Mouse (Mus musculus): Measurements from ENCODE around the gene Litaf. TPM values are rescaled to one million over a fixed set of nuclear protein-coding genes. Genes with fewer than 3 reads are reported as not detected.

Gene Litaf
- total RNA-seq, 2 experiments from 2014 or later = 4.8 to 9.3 TPM

- H3K27ac ChIP-seq = peak overlapping the region; percentile 95
- DNase-seq = peak; percentile 54
- no peak for TF ChIP-seq CTCF (IDR thresholded peaks at IDR 0.05)
- intact Hi-C loops (cut with DNase I) = loop anchor here (1.0 to 5.0 kb wide), 2 partner anchors 16 to 40 kb away; no protein-coding TSS in a partner anchor
- peak overlapping the region; percentile 97 for H3K4me3 ChIP-seq
These were observed 73.6 kb downstream of the Litaf start for GRCm38 (mm10) chr16:10992090-10993031.

GRCm38 (mm10) chr16:10991737-10992089 lies 74.2 kb downstream of the Litaf start:
- no peak for TF ChIP-seq CTCF (IDR thresholded peaks at IDR 0.05)
- intact Hi-C loops (cut with DNase I) = loop anchor here (5.0 kb wide), 1 partner anchor 41 kb away; no protein-coding TSS in a partner anchor
- DNase-seq = no peak

DNA sequence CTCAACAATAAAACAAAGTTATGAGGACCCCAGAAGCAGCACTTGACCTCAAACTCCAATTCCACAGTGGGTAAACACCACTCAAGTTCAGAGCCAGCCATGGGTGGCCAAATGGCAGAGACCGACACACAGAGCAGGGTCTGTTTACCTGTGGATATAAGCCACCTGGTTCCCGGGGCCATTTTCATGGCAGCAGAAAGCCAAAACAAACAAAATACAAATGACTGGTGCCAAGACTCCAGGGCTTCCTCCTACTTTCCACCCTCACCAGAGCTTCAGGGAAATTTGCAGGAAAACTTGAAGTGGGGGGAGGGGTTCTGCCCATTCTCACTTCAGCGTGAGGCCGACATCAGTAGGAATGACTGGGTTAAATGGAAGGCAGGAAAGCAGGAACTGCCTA lies 75.2 kb downstream of the Litaf start:
- Histone ChIP-seq H3K27ac (peak overlapping the region; percentile 95; the same call in 1 of the 2 replicates), H3K4me3 (peak overlapping the region; percentile 97)
- no peak for DNase-seq
- TF ChIP-seq CTCF (IDR thresholded peaks at IDR 0.05) = no peak
- intact Hi-C loops (cut with DNase I) = loop anchor here (5.0 kb wide), 1 partner anchor 42 kb away; no protein-coding TSS in a partner anchor

More at GRCm38 (mm10) chr16:10991737-10992089, 74.2 kb downstream of the Litaf start:
- Histone ChIP-seq H3K4me3 (peak overlapping the region; percentile 97), H3K27ac (peak overlapping the region; percentile 95)

DNA sequence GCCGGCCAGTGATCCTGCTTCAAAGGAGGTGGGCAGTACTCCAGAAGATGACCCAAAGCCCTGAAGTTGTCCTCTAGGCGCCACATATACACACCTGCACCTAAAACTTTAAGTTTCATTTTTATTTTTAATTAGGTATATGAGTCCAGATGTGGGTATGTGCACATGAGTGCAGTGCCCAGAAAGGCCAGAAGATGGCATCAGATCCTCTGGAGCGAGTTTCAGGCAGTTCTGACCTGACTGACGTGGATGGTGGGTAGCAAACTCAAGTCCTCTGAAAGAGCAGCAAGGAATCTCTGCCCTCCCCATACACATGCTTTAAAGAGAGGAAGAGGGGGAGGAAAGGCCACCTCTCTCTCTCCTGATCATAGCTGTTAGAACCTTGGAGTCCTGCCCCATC lies 76.1 kb downstream of the Litaf start:
- peak; percentile 43; the same call in 1 of the 2 replicates for TF ChIP-seq CTCF (IDR thresholded peaks at IDR 0.05)
- no peak for DNase-seq
- no peak overlapping the region for H3K4me3 ChIP-seq
- no peak overlapping the region for H3K27ac ChIP-seq
- intact Hi-C loops (cut with DNase I) = loop anchor here (5.0 kb wide), 1 partner anchor 42 kb away; no protein-coding TSS in a partner anchor

DNA sequence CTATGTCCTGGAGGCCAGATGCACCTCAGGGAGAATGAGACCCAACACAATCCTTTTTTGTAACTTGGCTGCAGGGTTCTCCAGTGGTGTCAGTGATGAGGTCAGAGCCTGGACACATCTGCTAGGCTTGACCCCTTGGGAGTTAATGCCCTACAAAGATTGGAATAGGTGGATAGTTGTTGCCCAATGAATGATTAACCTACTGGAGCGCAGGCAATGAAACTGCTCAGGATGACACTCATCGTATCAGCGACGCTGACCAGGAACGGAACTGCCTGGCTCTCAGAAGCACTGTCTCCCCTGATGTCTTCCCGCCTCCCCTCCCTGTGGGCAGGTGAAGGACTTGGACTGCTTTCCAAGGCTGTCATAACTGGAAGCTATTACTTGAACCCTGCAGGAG lies 76.6 kb downstream of the Litaf start:
- intact Hi-C loops (cut with DNase I) = no loop called here
- Histone ChIP-seq H3K4me3 (no peak overlapping the region), H3K27ac (0 out of 2 replicates have a peak overlapping the region, but pooled peaks have one; percentile 7)
- DNase-seq = no peak
- no peak for TF ChIP-seq CTCF (IDR thresholded peaks at IDR 0.05)

GRCm38 (mm10) chr16:10988261-10988660 lies 77.7 kb downstream of the Litaf start:
- no peak overlapping the region for H3K27ac ChIP-seq
- no peak for TF ChIP-seq CTCF (IDR thresholded peaks at IDR 0.05)
- H3K4me3 ChIP-seq = no peak overlapping the region
- no peak for DNase-seq
- intact Hi-C loops (cut with DNase I) = no loop called here

- TF ChIP-seq CTCF (IDR thresholded peaks at IDR 0.05) = no peak
- intact Hi-C loops (cut with DNase I) = no loop called here
- peak overlapping the region; percentile 24; the same call in 1 of the 2 replicates for H3K27ac ChIP-seq
- DNase-seq = no peak
- no peak overlapping the region for H3K4me3 ChIP-seq
These were observed 81.4 kb downstream of the Litaf start for GRCm38 (mm10) chr16:10984534-10984933.

DNA sequence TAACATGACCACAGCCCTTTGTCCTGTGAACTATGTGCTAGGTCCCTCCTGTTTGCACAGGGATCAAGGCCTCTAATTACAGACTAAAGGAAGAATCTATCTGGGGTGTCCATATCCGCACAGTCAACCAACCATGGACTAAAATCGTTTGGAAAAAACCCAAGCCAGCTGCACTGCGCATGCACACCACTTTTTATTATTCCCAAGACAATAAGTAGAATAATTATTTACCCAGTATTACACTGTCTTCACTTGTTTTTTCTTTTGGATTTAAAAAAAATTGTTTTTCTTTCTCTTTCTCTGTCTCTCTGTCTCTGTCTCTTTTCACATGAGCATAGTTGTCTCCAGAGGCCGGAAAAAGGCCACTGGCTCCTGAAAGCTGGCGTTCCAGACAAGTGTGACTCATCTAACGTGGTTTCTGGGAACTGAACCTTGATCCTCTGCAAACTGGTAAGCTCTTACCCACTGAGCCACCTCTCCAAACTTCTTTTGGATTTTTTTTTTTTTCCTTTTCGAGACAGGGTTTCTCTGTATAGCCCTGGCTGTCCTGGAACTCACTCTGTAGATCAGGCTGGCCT lies 84.4 kb downstream of the Litaf start:
- intact Hi-C loops (cut with DNase I) = no loop called here
- no peak for TF ChIP-seq CTCF (IDR thresholded peaks at IDR 0.05)
- peak overlapping the region; percentile 51 for H3K27ac ChIP-seq

DNA sequence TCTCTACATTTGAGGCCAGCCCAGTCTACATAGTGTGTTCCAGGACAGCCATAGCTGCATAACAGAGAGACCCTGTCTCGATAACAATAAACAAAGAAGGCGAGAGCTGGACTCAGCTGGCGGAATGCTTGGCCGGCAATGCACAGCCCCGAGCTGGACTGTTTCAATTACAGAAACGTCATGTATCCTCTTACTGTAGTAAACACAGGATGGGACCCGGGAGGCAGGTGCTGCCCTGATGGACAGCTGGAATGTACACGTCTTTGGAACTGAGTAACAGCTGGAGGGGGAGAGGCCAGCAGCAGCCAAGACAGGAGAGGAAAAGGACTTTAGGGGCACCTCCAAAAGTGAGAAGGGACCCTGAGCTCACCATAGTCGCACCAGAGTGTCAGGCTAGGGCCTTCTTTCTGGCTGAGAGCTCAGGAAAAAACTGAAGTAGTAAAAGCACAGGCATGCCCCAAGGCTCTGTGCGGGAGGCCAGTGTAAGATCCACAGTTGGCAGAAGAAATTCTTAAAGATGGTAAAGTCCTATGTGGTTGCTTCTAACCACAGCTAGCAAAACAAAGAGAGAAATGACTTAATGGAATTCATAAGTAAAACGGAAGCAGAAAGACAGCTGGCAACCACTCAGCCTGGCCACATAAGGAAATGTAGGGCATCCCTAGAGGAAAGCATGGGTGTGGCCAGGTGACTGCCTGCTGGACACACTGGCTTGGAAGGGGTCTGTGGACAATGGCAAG lies 86.7 kb downstream of the Litaf start:
- no peak for TF ChIP-seq CTCF (IDR thresholded peaks at IDR 0.05)
- H3K27ac ChIP-seq = peak overlapping the region; percentile 33
- no peak for DNase-seq
- intact Hi-C loops (cut with DNase I) = no loop called here
- H3K4me3 ChIP-seq = no peak overlapping the region

More for the DNA sequence above, 84.4 kb downstream of the Litaf start:
- DNase-seq = no peak
- H3K4me3 ChIP-seq = no peak overlapping the region; the same call in 1 of the 2 replicates

GRCm38 (mm10) chr16:10977877-10978276 lies 88.1 kb downstream of the Litaf start:
- intact Hi-C loops (cut with DNase I) = no loop called here
- no peak for TF ChIP-seq CTCF (IDR thresholded peaks at IDR 0.05)
- DNase-seq = no peak
- Histone ChIP-seq H3K4me3 (no peak overlapping the region), H3K27ac (no peak overlapping the region)

DNA sequence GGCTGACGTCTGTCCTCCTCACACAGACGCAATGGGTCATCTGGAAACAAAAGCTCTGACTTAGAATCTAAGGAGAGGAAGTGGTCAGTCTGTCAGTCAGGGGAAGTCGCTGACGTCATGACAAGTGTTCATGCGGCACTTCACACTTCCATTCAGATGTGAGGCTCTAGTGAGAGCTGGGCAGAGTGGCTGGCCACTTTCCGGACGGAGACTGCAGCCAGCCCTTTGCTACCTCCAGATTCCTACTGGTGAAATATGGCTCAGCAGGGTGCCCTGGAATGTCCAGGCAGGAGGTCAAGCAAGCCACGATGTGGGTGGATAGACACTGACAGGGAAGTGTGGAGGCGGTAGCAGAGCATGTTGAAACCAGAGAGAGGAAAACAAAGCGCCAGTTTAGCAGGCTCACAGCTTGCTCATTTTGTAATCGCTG lies 89.7 kb downstream of the Litaf start:
- intact Hi-C loops (cut with DNase I) = no loop called here
- TF ChIP-seq CTCF (IDR thresholded peaks at IDR 0.05) = no peak

DNA sequence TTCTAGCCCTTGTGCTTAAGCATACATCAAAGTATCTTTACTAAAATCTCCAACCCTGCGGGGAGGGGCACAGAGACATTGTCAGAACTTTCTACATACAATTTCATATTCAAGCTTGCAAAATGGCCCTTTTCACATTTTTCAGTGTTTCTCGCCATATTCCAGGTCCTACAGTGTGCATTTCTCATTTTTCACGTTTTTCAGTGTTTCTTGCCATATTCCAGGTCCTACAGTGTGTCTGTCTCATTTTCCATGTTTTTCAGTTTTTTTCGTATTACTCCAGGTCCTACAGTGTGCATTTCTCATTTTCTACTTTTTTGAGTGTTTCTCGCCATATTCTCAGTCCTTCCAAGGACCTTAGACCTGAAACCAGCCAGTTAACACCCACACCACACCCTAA lies 91.0 kb downstream of the Litaf start:
- H3K27ac ChIP-seq = no peak overlapping the region
- intact Hi-C loops (cut with DNase I) = no loop called here
- no peak for DNase-seq
- H3K4me3 ChIP-seq = no peak overlapping the region
- TF ChIP-seq CTCF (IDR thresholded peaks at IDR 0.05) = no peak

More for the DNA sequence above, 89.7 kb downstream of the Litaf start:
- DNase-seq = no peak
- Histone ChIP-seq H3K4me3 (no peak overlapping the region), H3K27ac (peak overlapping the region; percentile 53; the same call in 1 of the 2 replicates)

Data from gastrocnemius, adult 2 months (tissue).